Mouse (Mus musculus): ENCODE data around the gene Bckdk. TPM values are rescaled to one million over a fixed set of nuclear protein-coding genes. Genes with fewer than 3 reads are reported as not detected.

Gene Bckdk
- total and polyA plus RNA-seq, 2 experiments from 2014 or later: 131 to 196 TPM

- Histone ChIP-seq H3K27me3 (ENCODE audit: control insufficient read depth, insufficient read depth, low read length) (0 out of 2 replicates have a peak, but pooled peaks cover 4% of the 10 kb centered on the region), H3K9me3 (replicated peaks; ENCODE audit: control insufficient read depth, low read length) (no peaks in the 10 kb centered on the region), H3K36me3 (replicated peaks; ENCODE audit: control insufficient read depth, insufficient read depth, low read length) (peaks cover 21% of the 10 kb centered on the region), H3K4me2 (ENCODE audit: low read depth, low read length) (no peak overlapping the region), H3K9ac (replicated peaks; ENCODE audit: low read depth, low read length) (no peak overlapping the region), H3K27ac (ENCODE audit: low read depth) (no peak overlapping the region), H3K4me3 (ENCODE audit: low read depth, low read length) (no peak overlapping the region), H3K4me1 (ENCODE audit: control insufficient read depth, insufficient read depth) (0 out of 2 replicates have a peak, but pooled peaks cover 5% of the 10 kb centered on the region)
- DNase-seq (ENCODE audit: low spot score) (no peak), ATAC-seq (ENCODE audit: insufficient read depth, low read depth) (no peak)
- TF ChIP-seq EP300 (IDR thresholded peaks at IDR 0.05; ENCODE audit: low read depth) (no peak), CTCF (IDR thresholded peaks at IDR 0.05; ENCODE audit: low read depth) (no peak)
- 79% methylated on average over 11 of the region's 11 CpGs for WGBS
These were observed 23.0 kb downstream of the Bckdk start for GRCm38 (mm10) chr7:127926846-127927245.

- ATAC-seq (ENCODE audit: insufficient read depth, low read depth) (no peak), DNase-seq (ENCODE audit: low spot score) (no peak)
- Histone ChIP-seq H3K27me3 (ENCODE audit: control insufficient read depth, insufficient read depth, low read length) (0 out of 2 replicates have a peak, but pooled peaks cover 4% of the 10 kb centered on the region), H3K36me3 (replicated peaks; ENCODE audit: control insufficient read depth, insufficient read depth, low read length) (peaks cover 21% of the 10 kb centered on the region), H3K9ac (replicated peaks; ENCODE audit: low read depth, low read length) (no peak overlapping the region), H3K4me1 (ENCODE audit: control insufficient read depth, insufficient read depth) (0 out of 2 replicates have a peak, but pooled peaks cover 5% of the 10 kb centered on the region), H3K9me3 (replicated peaks; ENCODE audit: control insufficient read depth, low read length) (no peaks in the 10 kb centered on the region), H3K4me3 (ENCODE audit: low read depth, low read length) (no peak overlapping the region), H3K4me2 (ENCODE audit: low read depth, low read length) (no peak overlapping the region), H3K27ac (ENCODE audit: low read depth) (no peak overlapping the region)
- no peak for TF ChIP-seq EP300 (IDR thresholded peaks at IDR 0.05; ENCODE audit: low read depth)
- no peak for TF ChIP-seq CTCF (IDR thresholded peaks at IDR 0.05; ENCODE audit: low read depth)
- WGBS: 84% methylated on average over 11 of the region's 11 CpGs
These were observed 23.8 kb downstream of the Bckdk start for GRCm38 (mm10) chr7:127927726-127928125.

DNA sequence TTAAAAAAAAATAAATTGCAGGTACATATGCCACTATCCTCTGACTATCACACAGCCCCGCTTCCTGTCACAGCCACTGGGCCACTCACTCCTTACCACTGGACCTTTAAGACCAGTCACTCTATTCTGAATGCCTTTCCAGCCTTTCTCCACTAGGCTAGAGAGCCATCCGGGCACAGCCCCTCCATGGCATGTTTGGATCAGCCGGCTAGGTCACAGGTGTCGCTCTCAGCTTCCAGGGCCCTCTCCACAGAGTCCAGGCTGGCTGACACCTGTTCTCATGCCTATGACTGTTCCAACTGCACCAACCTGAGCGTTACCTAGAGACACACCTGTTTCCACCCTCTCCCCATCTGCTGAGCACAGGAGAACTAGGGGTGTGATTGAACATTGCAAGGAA lies 24.7 kb downstream of the Bckdk start:
- no peak for ATAC-seq (ENCODE audit: insufficient read depth, low read depth)
- H3K4me3 ChIP-seq (ENCODE audit: low read depth, low read length): no peak overlapping the region
- H3K9ac ChIP-seq (replicated peaks; ENCODE audit: low read depth, low read length): no peak overlapping the region
- no peak for DNase-seq (ENCODE audit: low spot score)
- 43% methylated on average over 5 of the region's 5 CpGs for WGBS
- 0 out of 2 replicates have a peak, but pooled peaks cover 4% of the 10 kb centered on the region for H3K27me3 ChIP-seq (ENCODE audit: control insufficient read depth, insufficient read depth, low read length)
- H3K4me2 ChIP-seq (ENCODE audit: low read depth, low read length): no peak overlapping the region
- H3K4me1 ChIP-seq (ENCODE audit: control insufficient read depth, insufficient read depth): 0 out of 2 replicates have a peak, but pooled peaks cover 5% of the 10 kb centered on the region
- TF ChIP-seq CTCF (IDR thresholded peaks at IDR 0.05; ENCODE audit: low read depth) (no peak), EP300 (IDR thresholded peaks at IDR 0.05; ENCODE audit: low read depth) (no peak)
- no peaks in the 10 kb centered on the region for H3K9me3 ChIP-seq (replicated peaks; ENCODE audit: control insufficient read depth, low read length)
- H3K27ac ChIP-seq (ENCODE audit: low read depth): no peak overlapping the region
- peaks cover 21% of the 10 kb centered on the region for H3K36me3 ChIP-seq (replicated peaks; ENCODE audit: control insufficient read depth, insufficient read depth, low read length)

- Histone ChIP-seq H3K4me1 (ENCODE audit: control insufficient read depth, insufficient read depth) (0 out of 2 replicates have a peak, but pooled peaks cover 5% of the 10 kb centered on the region), H3K27ac (ENCODE audit: low read depth) (no peak within 1 kb of the TSS), H3K36me3 (replicated peaks; ENCODE audit: control insufficient read depth, insufficient read depth, low read length) (peaks cover 13% of the 10 kb centered on the region; the same call in 1 of the 2 replicates), H3K9me3 (replicated peaks; ENCODE audit: control insufficient read depth, low read length) (no peaks in the 10 kb centered on the region), H3K4me3 (ENCODE audit: low read depth, low read length) (peak within 1 kb of the TSS; percentile 0; the same call in 1 of the 2 replicates), H3K9ac (replicated peaks; ENCODE audit: low read depth, low read length) (no peak within 1 kb of the TSS), H3K4me2 (ENCODE audit: low read depth, low read length) (peak within 1 kb of the TSS; percentile 16), H3K27me3 (ENCODE audit: control insufficient read depth, insufficient read depth, low read length) (0 out of 2 replicates have a peak, but pooled peaks cover 4% of the 10 kb centered on the region)
- DNase-seq (ENCODE audit: low spot score) (no peak), ATAC-seq (ENCODE audit: insufficient read depth, low read depth) (no peak)
- WGBS: 31% methylated on average over 6 of the region's 6 CpGs
- TF ChIP-seq EP300 (IDR thresholded peaks at IDR 0.05; ENCODE audit: low read depth) (no peak), CTCF (IDR thresholded peaks at IDR 0.05; ENCODE audit: low read depth) (no peak)
These were observed 26.0 kb downstream of the Bckdk start, which contains the start of gene Prss8 for GRCm38 (mm10) chr7:127929923-127930322. Gene Prss8 (minus strand): TSS chr7:127930104.

GRCm38 (mm10) chr7:127930636-127931035 lies 26.8 kb downstream of the Bckdk start:
- WGBS: 82% methylated on average over 5 of the region's 5 CpGs
- no peaks in the 10 kb centered on the region for H3K9me3 ChIP-seq (replicated peaks; ENCODE audit: control insufficient read depth, low read length)
- no peak overlapping the region for H3K27ac ChIP-seq (ENCODE audit: low read depth)
- TF ChIP-seq EP300 (IDR thresholded peaks at IDR 0.05; ENCODE audit: low read depth) (no peak), CTCF (IDR thresholded peaks at IDR 0.05; ENCODE audit: low read depth) (no peak)
- DNase-seq (ENCODE audit: low spot score) (no peak), ATAC-seq (ENCODE audit: insufficient read depth, low read depth) (no peak)
- no peak overlapping the region for H3K9ac ChIP-seq (replicated peaks; ENCODE audit: low read depth, low read length)
- 0 out of 2 replicates have a peak, but pooled peaks cover 5% of the 10 kb centered on the region for H3K4me1 ChIP-seq (ENCODE audit: control insufficient read depth, insufficient read depth)
- 0 out of 2 replicates have a peak, but pooled peaks cover 4% of the 10 kb centered on the region for H3K27me3 ChIP-seq (ENCODE audit: control insufficient read depth, insufficient read depth, low read length)
- H3K4me3 ChIP-seq (ENCODE audit: low read depth, low read length): no peak overlapping the region
- H3K4me2 ChIP-seq (ENCODE audit: low read depth, low read length): no peak overlapping the region
- H3K36me3 ChIP-seq (replicated peaks; ENCODE audit: control insufficient read depth, insufficient read depth, low read length): peaks cover 7% of the 10 kb centered on the region; the same call in 1 of the 2 replicates

Data from heart, postnatal 0 days (tissue).